Comparison of ENCODE assay signal across 1 mouse cellular context in the genomic region with DNA sequence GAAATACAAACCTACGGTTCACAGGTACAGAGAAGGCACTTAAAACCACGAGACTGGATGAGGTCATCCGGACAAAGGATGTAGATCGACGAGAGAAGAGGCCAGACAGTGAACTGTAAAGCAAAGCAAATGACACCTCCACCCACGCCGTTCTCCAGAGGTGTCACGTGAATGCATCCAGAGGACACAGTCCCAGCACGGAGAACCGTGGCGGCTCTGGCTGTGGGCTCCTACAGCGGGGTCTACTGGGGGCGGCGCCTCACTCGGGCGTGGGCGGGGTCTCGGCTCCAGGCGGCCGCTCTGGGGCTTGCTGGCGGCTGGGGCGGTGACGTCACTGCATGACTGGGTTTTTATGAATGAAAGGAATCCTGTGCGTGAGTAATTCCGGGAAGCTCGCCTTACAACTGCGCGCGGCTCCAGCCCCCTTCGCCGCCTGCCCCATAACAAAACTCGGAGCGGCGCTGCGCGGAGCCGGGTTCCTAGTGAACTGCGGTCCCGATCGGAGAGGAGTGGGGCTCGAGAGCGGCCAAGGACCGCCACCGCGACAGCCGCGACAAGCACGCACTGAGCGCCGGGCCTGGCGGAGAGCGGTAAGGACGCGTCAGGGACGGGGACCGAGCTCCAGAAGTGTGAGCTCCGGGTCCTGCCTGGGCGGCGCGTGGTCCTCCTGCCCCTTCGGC.
TF ChIP-seq lines count a peak whose summit lies in the region.

No protein-coding gene starts in this region.

TF ChIP-seq in MEL, 35 proteins besides CTCF, POLR2A, EP300 and RAD21 (continued from another document):
- no peak for TF ChIP-seq TAL1 (IDR thresholded peaks at IDR 0.05; ENCODE audit: low read length)
- peak; percentile 59; the same call in 1 of the 2 replicates for TF ChIP-seq ETS1 (IDR thresholded peaks at IDR 0.05; ENCODE audit: low read depth, low read length)
- 0 out of 2 replicates have a peak, but pooled peaks have one; percentile 10 for TF ChIP-seq HCFC1 (IDR thresholded peaks at IDR 0.05; ENCODE audit: low read depth, low read length)
- TF ChIP-seq GATA1 (IDR thresholded peaks at IDR 0.05; ENCODE audit: low read depth, low read length), result no peak
- no peak for TF ChIP-seq CHD1 (IDR thresholded peaks at IDR 0.05; ENCODE audit: low read depth, low read length)
- TF ChIP-seq TCF12 (IDR thresholded peaks at IDR 0.05; ENCODE audit: low read depth, low read length), result no peak
- no peak for TF ChIP-seq POLR2AphosphoS5 (IDR thresholded peaks at IDR 0.05; ENCODE audit: borderline replicate concordance, low read depth, low read length)
- no peak for TF ChIP-seq ZKSCAN1 (IDR thresholded peaks at IDR 0.05; ENCODE audit: low read depth, low read length)
- TF ChIP-seq MYB (IDR thresholded peaks at IDR 0.05; ENCODE audit: low read depth, low read length), result no peak
- no peak for TF ChIP-seq KAT2A (conservative IDR thresholded peaks at IDR 0.05; ENCODE audit: low read depth, low read length)
- TF ChIP-seq CHD2 (IDR thresholded peaks at IDR 0.05; ENCODE audit: low read length), result no peak
- peak; percentile 49 for TF ChIP-seq NELFE (IDR thresholded peaks at IDR 0.05; ENCODE audit: low read depth, low read length)
- peak; percentile 77 for TF ChIP-seq MXI1 (IDR thresholded peaks at IDR 0.05; ENCODE audit: low read depth, low read length)
- TF ChIP-seq SIN3A (IDR thresholded peaks at IDR 0.05; ENCODE audit: low read length), result peak; percentile 56; the same call in 1 of the 2 replicates
- no peak for TF ChIP-seq RCOR1 (IDR thresholded peaks at IDR 0.05; ENCODE audit: low read depth, low read length)
- TF ChIP-seq TBP (IDR thresholded peaks at IDR 0.05; ENCODE audit: low read depth, low read length), result peak; percentile 83
- TF ChIP-seq USF1 (IDR thresholded peaks at IDR 0.05; ENCODE audit: low read depth, low read length), result peak; percentile 67
- TF ChIP-seq MAZ (IDR thresholded peaks at IDR 0.05; ENCODE audit: low read depth, low read length), result no peak; the same call in 1 of the 2 replicates
- peak; percentile 39; the same call in 1 of the 2 replicates for TF ChIP-seq MAX (IDR thresholded peaks at IDR 0.05; ENCODE audit: low read length)
- no peak for TF ChIP-seq MAFK (IDR thresholded peaks at IDR 0.05; ENCODE audit: borderline replicate concordance, low read depth, low read length)
- TF ChIP-seq E2F4 (IDR thresholded peaks at IDR 0.05; ENCODE audit: borderline replicate concordance, low read depth, low read length), result no peak
- no peak for TF ChIP-seq JUND (IDR thresholded peaks at IDR 0.05; ENCODE audit: low read depth, low read length)
- TF ChIP-seq UBTF (IDR thresholded peaks at IDR 0.05; ENCODE audit: borderline replicate concordance, insufficient read depth, low read depth, low read length), result peak; percentile 89; the same call in 1 of the 2 replicates
- no peak for TF ChIP-seq MEF2A (IDR thresholded peaks at IDR 0.05; ENCODE audit: extremely low read depth, insufficient replicate concordance, low read depth, low read length, poor library complexity, severe bottlenecking)
- 0 out of 2 replicates have a peak, but pooled peaks have one; percentile 10 for TF ChIP-seq SMC3 (IDR thresholded peaks at IDR 0.05; ENCODE audit: low read depth, low read length)
- no peak for TF ChIP-seq ZC3H11A (IDR thresholded peaks at IDR 0.05; ENCODE audit: low read depth, low read length)
